In genomic region chr13:51100233-51101015, GRCm38 (mm10) we compare ENCODE assay signal across 8 mouse cellular contexts. TPM values are rescaled to one million over a fixed set of nuclear protein-coding genes. Genes with fewer than 3 reads are reported as not detected.
A peak's percentile ranks its signal among the peaks of the same experiment; 100 is the strongest.
DNase-seq lines count a peak whose midpoint lies in the region; ATAC-seq and TF ChIP-seq lines count a peak whose summit lies in the region.

Gene Spin1 (plus strand): TSS chr13:51100880.

- peak within 1 kb of the TSS; percentile 63 for H3K4me2 ChIP-seq in forebrain, embryonic 16.5 days (ENCODE audit: low read length)
- H3K4me2 ChIP-seq in neural tube, embryonic 14.5 days (ENCODE audit: low read depth, low read length) = peak within 1 kb of the TSS; percentile 85

- H3K27me3 ChIP-seq in ES-Bruce4 (ENCODE audit: control insufficient read depth, insufficient read depth, low read length, poor library complexity, severe bottlenecking) = no peaks in the 10 kb centered on the region
- no peaks in the 10 kb centered on the region for H3K27me3 ChIP-seq in forebrain, embryonic 16.5 days (replicated peaks; ENCODE audit: control insufficient read depth, insufficient read depth, low read length)
- no peaks in the 10 kb centered on the region for H3K27me3 ChIP-seq in neural tube, embryonic 14.5 days (ENCODE audit: control insufficient read depth, insufficient read depth, low read length)
- no peaks in the 10 kb centered on the region for H3K27me3 ChIP-seq in testis, adult 2 months (ENCODE audit: control insufficient read depth, insufficient read depth, low read length)

- ATAC-seq in forebrain, embryonic 16.5 days = peak; percentile 79
- ATAC-seq in neural tube, embryonic 14.5 days (ENCODE audit: low read depth) = peak; percentile 86

- H3K4me3 ChIP-seq in ES-Bruce4 (ENCODE audit: low read depth, low read length) = peak within 1 kb of the TSS; percentile 93
- H3K4me3 ChIP-seq in forebrain, embryonic 16.5 days (replicated peaks; ENCODE audit: low read length) = peak within 1 kb of the TSS; percentile 84
- H3K4me3 ChIP-seq in neural tube, embryonic 14.5 days (ENCODE audit: low read depth, low read length) = peak within 1 kb of the TSS; percentile 82
- H3K4me3 ChIP-seq in testis, adult 2 months (ENCODE audit: control insufficient read depth, low read depth, low read length) = peak within 1 kb of the TSS; percentile 95

- peak; percentile 93 for DNase-seq in cerebellum, adult 11 months
- DNase-seq in heart, postnatal 25 days (ENCODE audit: low spot score) = peak; percentile 72
- peak; percentile 67 to 83 for DNase-seq in layer of hippocampus, adult 18-20 months (ENCODE audit: low spot score in 2 of 2)
- peak; percentile 81 to 82 for DNase-seq in lung, adult 18-20 months

- TF ChIP-seq EP300 in ES-Bruce4 (IDR thresholded peaks at IDR 0.05; ENCODE audit: insufficient read depth, low read depth, low read length) = 0 out of 2 replicates have a peak, but pooled peaks have one; percentile 45

- no peak for TF ChIP-seq POLR2A in ES-Bruce4 (IDR thresholded peaks at IDR 0.05; ENCODE audit: insufficient read depth, low read length)
- peak; percentile 33 for TF ChIP-seq POLR2A in testis, adult 2 months (IDR thresholded peaks at IDR 0.05; ENCODE audit: control insufficient read depth, low read depth, low read length)

- peak within 1 kb of the TSS; percentile 82 for H3K27ac ChIP-seq in ES-Bruce4 (ENCODE audit: insufficient read depth, low read length)
- peak within 1 kb of the TSS; percentile 94 for H3K27ac ChIP-seq in forebrain, embryonic 16.5 days (ENCODE audit: low read length)
- peak within 1 kb of the TSS; percentile 95 for H3K27ac ChIP-seq in neural tube, embryonic 14.5 days (ENCODE audit: low read depth, low read length)
- H3K27ac ChIP-seq in testis, adult 2 months (ENCODE audit: control insufficient read depth, insufficient read depth, low read depth, low read length) = peak within 1 kb of the TSS; percentile 91

- intact Hi-C loops in heart, postnatal 25 days (cut with DNase I) = loop anchor here (5.0 to 10.0 kb wide), 5 partner anchors 42 to 544 kb away; partner anchors contain the start of genes Cks2 and Nxnl2

- H3K36me3 ChIP-seq in ES-Bruce4 (ENCODE audit: control insufficient read depth, insufficient read depth, low read length, poor library complexity, severe bottlenecking) = no peaks in the 10 kb centered on the region; the same call in 1 of the 2 replicates
- H3K36me3 ChIP-seq in forebrain, embryonic 16.5 days (ENCODE audit: control insufficient read depth, insufficient read depth) = no peaks in the 10 kb centered on the region
- no peaks in the 10 kb centered on the region for H3K36me3 ChIP-seq in neural tube, embryonic 14.5 days (ENCODE audit: control insufficient read depth, insufficient read depth, low read length)
- no peaks in the 10 kb centered on the region for H3K36me3 ChIP-seq in testis, adult 2 months (ENCODE audit: control insufficient read depth, insufficient read depth, low read length)

- TF ChIP-seq CTCF in ES-Bruce4 (IDR thresholded peaks at IDR 0.05; ENCODE audit: low read depth, low read length) = no peak
- no peak for TF ChIP-seq CTCF in testis, adult 2 months (IDR thresholded peaks at IDR 0.05; ENCODE audit: control insufficient read depth, insufficient read depth, insufficient replicate concordance, low read depth, low read length)

- 0% methylated on average over 46 of the region's 85 CpGs for WGBS in forebrain, embryonic 16.5 days
- WGBS in neural tube, embryonic 14.5 days = under 1% methylated on average over 74 of the region's 85 CpGs

- peaks cover 56% of the 10 kb centered on the region for H3K9me3 ChIP-seq in ES-Bruce4 (replicated peaks; ENCODE audit: control insufficient read depth, insufficient read depth, low read length, poor library complexity, severe bottlenecking)
- H3K9me3 ChIP-seq in forebrain, embryonic 16.5 days (ENCODE audit: control insufficient read depth, low read length) = no peaks in the 10 kb centered on the region; the same call in 1 of the 2 replicates
- no peaks in the 10 kb centered on the region for H3K9me3 ChIP-seq in neural tube, embryonic 14.5 days (ENCODE audit: control insufficient read depth, low read length)

- H3K9ac ChIP-seq in ES-Bruce4 (ENCODE audit: low read depth, poor library complexity, severe bottlenecking) = peak within 1 kb of the TSS; percentile 88
- H3K9ac ChIP-seq in forebrain, embryonic 16.5 days (replicated peaks; ENCODE audit: low read depth, low read length) = peak within 1 kb of the TSS; percentile 97
- H3K9ac ChIP-seq in neural tube, embryonic 14.5 days (replicated peaks; ENCODE audit: low read depth, low read length) = peak within 1 kb of the TSS; percentile 98

- H3K4me1 ChIP-seq in ES-Bruce4 (ENCODE audit: control insufficient read depth, insufficient read depth, low read length) = no peaks in the 10 kb centered on the region
- peaks cover 18% of the 10 kb centered on the region for H3K4me1 ChIP-seq in forebrain, embryonic 16.5 days (replicated peaks; ENCODE audit: control insufficient read depth, insufficient read depth, low read length)
- H3K4me1 ChIP-seq in neural tube, embryonic 14.5 days (ENCODE audit: control insufficient read depth, insufficient read depth, low read length) = peaks cover 12% of the 10 kb centered on the region; the same call in 1 of the 2 replicates
- peaks cover 6% of the 10 kb centered on the region for H3K4me1 ChIP-seq in testis, adult 2 months (ENCODE audit: control insufficient read depth, insufficient read depth, low read length)

RNA-seq across cellular contexts. Expression of gene Spin1, which starts in this region (rescaled TPM):
- polyA plus RNA-seq in ES-Bruce4 (2011; ENCODE audit: insufficient read depth, insufficient read length, low read depth, missing spikeins) = 72.0 and 72.3 TPM in 2 replicates
- polyA plus RNA-seq in forebrain, embryonic 16.5 days (2015; fragmentation: Nextera tagmentation; extraction: Ambion mirVana) = 192 and 204 TPM in 2 replicates
- 10 to 100 TPM; 30.0 to 33.4 TPM for total RNA-seq in heart, postnatal 25 days (2021)
- 100 to 1,000 TPM; 168 to 175 TPM for total RNA-seq in layer of hippocampus, adult 18-20 months (2021)
- polyA plus RNA-seq in neural tube, embryonic 14.5 days (2014; fragmentation: Nextera tagmentation; extraction: Ambion mirVana) = 161 and 181 TPM in 2 replicates
- 7.8 and 12.1 TPM in 2 replicates for polyA plus RNA-seq in testis, adult 2 months (2012; rRNA removed)

Comparison
In these comparisons a context has a peak if more than half of its experiments do, and no peak if none do; other contexts are left out.
1. Peak in every context shown above with its lines: DNase-seq, ATAC-seq, H3K4me3 ChIP-seq and H3K27ac ChIP-seq.
2. RNA of gene Spin1 (total RNA-seq): 168 to 175 TPM in layer of hippocampus, adult 18-20 months; 30.0 to 33.4 TPM in heart, postnatal 25 days; every median in the first group is over 4 times any median in the second.